Mouse (Mus musculus): ENCODE data around the gene P2ry14. TPM values are rescaled to one million over a fixed set of nuclear protein-coding genes. Genes with fewer than 3 reads are reported as not detected.
"Not testable (repeated sequence)": the region's sequence is repeated elsewhere in the genome, so short reads cannot be mapped to it uniquely, and the experiment has no call there.

The P2ry14 gene
- total and polyA plus RNA-seq, 2 experiments: 0.77 to 2.3 TPM

DNA sequence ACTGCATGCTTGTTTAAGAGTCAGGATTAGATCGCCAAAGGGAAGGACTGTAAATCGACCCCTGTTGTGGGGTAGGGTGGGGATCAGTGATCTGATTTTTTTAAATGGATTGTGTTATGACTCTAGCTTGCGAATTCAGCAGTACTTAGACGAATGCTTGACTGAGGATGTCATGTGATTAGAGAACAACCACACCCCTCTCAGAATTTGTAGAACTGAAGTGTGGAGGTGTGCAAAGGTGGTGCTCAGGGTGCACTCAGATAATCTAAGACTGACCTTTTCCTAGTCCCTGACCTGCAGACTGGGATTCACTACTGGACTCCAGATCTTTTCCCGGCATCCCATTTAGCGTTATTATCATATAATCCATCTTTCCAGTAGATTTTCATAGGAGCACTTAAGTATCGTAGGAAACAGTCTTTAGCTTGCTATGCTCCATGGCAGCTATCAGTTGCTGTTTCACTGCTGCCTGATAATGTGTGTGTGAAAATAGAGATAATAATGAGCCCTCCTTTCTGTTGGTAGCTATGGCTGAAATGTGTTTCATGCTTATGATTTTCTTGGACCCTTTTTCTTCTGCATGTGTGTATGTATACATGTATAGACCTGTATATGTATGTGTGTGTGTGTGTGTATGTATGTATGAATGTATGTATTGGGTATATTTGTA lies 31.5 kb downstream of the P2ry14 start:
- no peaks in the 10 kb centered on the region; the same call in 1 of the 2 replicates for H3K4me1 ChIP-seq (ENCODE audit: control insufficient read depth, insufficient read depth, low read length)
- H3K9ac ChIP-seq (ENCODE audit: low read depth, low read length): no peak overlapping the region
- no peak for DNase-seq (ENCODE audit: extremely low read depth, low read depth, low spot score)
- TF ChIP-seq CTCF (IDR thresholded peaks at IDR 0.05; ENCODE audit: low read depth, low read length) (no peak), POLR2A (IDR thresholded peaks at IDR 0.05; ENCODE audit: extremely low read depth, insufficient read depth, low read length) (no peak)
- H3K27ac ChIP-seq (replicated peaks; ENCODE audit: insufficient read depth, low read depth, low read length): no peak overlapping the region
- no peaks in the 10 kb centered on the region for H3K36me3 ChIP-seq (ENCODE audit: control insufficient read depth, insufficient read depth, low read length)
- no peaks in the 10 kb centered on the region for H3K27me3 ChIP-seq (ENCODE audit: control insufficient read depth, insufficient read depth, low read length)
- H3K4me3 ChIP-seq (ENCODE audit: insufficient read depth, low read depth, low read length): no peak overlapping the region
- H3K79me2 ChIP-seq (ENCODE audit: control insufficient read depth, insufficient read depth, low read length): no peaks in the 10 kb centered on the region
- 78% methylated on average over 7 of the region's 7 CpGs for WGBS

DNA sequence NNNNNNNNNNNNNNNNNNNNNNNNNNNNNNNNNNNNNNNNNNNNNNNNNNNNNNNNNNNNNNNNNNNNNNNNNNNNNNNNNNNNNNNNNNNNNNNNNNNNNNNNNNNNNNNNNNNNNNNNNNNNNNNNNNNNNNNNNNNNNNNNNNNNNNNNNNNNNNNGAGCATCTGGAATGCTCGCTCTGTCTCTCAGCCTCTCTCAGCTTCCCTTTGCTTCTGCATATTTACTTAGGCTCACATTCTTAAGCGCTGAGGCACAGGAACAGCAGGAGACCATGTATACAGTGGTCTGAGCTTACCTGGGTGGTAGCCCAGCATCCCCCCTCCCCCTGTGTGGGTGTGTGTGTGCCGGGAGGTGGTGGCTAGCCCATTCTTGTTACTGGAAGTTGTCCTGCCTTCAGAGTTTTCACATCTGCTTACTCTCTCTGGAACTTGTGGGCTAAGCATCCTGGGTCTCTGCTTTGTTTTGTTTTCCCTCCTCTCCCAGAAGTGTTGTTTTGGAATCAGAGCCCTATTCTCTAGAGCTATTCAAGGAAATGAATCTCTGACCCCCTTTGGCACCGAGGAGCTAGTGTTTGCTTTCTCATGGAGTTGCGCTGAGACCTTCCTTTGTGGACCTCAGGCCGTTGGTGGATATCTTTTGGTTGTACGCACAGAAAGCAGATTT lies 32.2 kb downstream of the P2ry14 start:
- Histone ChIP-seq H3K4me1 (ENCODE audit: control insufficient read depth, insufficient read depth, low read length) (no peaks in the 10 kb centered on the region; the same call in 1 of the 2 replicates), H3K4me3 (ENCODE audit: insufficient read depth, low read depth, low read length) (no peak overlapping the region), H3K9ac (ENCODE audit: low read depth, low read length) (no peak overlapping the region), H3K27me3 (ENCODE audit: control insufficient read depth, insufficient read depth, low read length) (no peaks in the 10 kb centered on the region), H3K27ac (replicated peaks; ENCODE audit: insufficient read depth, low read depth, low read length) (no peak overlapping the region), H3K79me2 (ENCODE audit: control insufficient read depth, insufficient read depth, low read length) (no peaks in the 10 kb centered on the region), H3K36me3 (ENCODE audit: control insufficient read depth, insufficient read depth, low read length) (no peaks in the 10 kb centered on the region)
- DNase-seq (ENCODE audit: extremely low read depth, low read depth, low spot score): no peak
- WGBS: 68% methylated on average over 7 of the region's 7 CpGs
- TF ChIP-seq POLR2A (IDR thresholded peaks at IDR 0.05; ENCODE audit: extremely low read depth, insufficient read depth, low read length): no peak
- no peak for TF ChIP-seq CTCF (IDR thresholded peaks at IDR 0.05; ENCODE audit: low read depth, low read length)

DNA sequence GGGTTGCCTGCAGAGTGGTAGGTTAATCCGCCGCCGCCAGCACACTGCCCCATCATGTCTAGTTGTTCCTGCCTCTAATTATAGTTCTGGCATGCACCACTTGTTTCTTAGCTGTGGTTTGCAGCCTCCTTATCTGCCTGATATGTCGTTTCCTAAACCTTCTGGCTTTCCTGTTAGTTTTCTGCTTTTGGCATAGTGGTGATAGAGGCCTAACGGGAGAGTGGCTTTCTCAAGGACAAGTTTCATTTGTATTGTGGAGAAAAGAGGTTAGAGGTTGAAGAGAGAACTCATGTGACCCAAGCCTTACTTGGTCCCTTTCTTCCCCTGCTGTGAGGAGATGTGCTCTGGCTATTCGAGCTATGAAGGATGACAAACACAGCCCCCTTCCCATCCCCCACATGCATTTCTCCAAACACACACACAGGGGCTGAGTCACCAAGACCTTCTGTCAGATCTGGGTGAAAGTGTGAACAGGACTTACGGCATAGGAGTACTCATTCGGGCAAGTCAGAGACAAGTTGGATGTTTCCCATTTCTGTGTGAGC lies 39.4 kb downstream of the P2ry14 start:
- no peak overlapping the region for H3K4me3 ChIP-seq (ENCODE audit: insufficient read depth, low read depth, low read length)
- peaks cover 2% of the 10 kb centered on the region; the same call in 1 of the 2 replicates for H3K4me1 ChIP-seq (ENCODE audit: control insufficient read depth, insufficient read depth, low read length)
- no peaks in the 10 kb centered on the region for H3K79me2 ChIP-seq (ENCODE audit: control insufficient read depth, insufficient read depth, low read length)
- H3K36me3 ChIP-seq (ENCODE audit: control insufficient read depth, insufficient read depth, low read length): no peaks in the 10 kb centered on the region
- DNase-seq (ENCODE audit: extremely low read depth, low read depth, low spot score): no peak
- H3K27me3 ChIP-seq (ENCODE audit: control insufficient read depth, insufficient read depth, low read length): no peaks in the 10 kb centered on the region
- no peak overlapping the region for H3K9ac ChIP-seq (ENCODE audit: low read depth, low read length)
- TF ChIP-seq POLR2A (IDR thresholded peaks at IDR 0.05; ENCODE audit: extremely low read depth, insufficient read depth, low read length) (no peak), CTCF (IDR thresholded peaks at IDR 0.05; ENCODE audit: low read depth, low read length) (no peak)
- WGBS: 58% methylated on average over 8 of the region's 8 CpGs
- H3K27ac ChIP-seq (replicated peaks; ENCODE audit: insufficient read depth, low read depth, low read length): peak overlapping the region; percentile 10; the same call in 1 of the 2 replicates

DNA sequence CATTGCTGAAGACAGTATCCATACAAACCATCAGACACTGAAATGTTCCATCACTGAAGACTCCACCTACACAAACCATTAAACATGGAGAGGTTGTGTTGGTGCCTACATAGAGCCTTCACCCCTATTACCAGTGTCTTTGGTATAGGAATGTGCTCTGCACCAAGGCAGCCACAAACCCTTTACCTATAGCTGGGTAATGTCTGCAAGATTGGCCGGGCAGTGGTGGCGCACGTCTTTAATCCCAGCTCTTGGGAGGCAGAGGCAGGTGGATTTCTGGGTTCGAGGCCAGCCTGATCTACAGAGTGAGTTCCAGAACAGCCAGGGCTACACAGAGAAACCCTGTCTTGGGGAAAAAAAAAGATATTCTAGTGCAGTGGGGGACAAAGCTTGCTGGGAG lies 40.1 kb downstream of the P2ry14 start:
- DNase-seq (ENCODE audit: extremely low read depth, low read depth, low spot score); H3K9ac ChIP-seq (ENCODE audit: low read depth, low read length); H3K27me3 ChIP-seq (ENCODE audit: control insufficient read depth, insufficient read depth, low read length); H3K79me2 ChIP-seq (ENCODE audit: control insufficient read depth, insufficient read depth, low read length); H3K27ac ChIP-seq (replicated peaks; ENCODE audit: insufficient read depth, low read depth, low read length); H3K4me3 ChIP-seq (ENCODE audit: insufficient read depth, low read depth, low read length); H3K36me3 ChIP-seq (ENCODE audit: control insufficient read depth, insufficient read depth, low read length); H3K4me1 ChIP-seq (ENCODE audit: control insufficient read depth, insufficient read depth, low read length): not testable (repeated sequence)
- WGBS: 94% methylated on average over 4 of the region's 4 CpGs

DNA sequence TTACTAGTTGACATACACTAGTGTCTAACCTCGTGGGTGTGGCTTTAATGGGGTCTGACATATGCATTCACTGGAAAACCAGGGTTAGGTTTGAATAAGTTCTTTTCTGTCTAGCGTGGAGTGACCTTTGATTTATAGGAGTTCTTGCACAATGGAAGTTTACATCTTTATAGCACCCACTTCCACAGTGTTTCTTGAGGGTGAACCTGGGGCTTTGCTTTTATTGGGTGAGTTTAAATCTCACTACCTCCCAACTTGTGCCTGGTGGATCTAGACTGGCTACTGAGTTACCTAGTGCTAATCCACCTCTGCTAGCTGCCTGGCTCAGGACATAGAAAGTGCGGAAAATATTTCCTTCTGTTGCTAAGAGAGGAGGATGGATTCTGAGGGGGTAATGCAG lies 41.5 kb downstream of the P2ry14 start:
- DNase-seq (ENCODE audit: extremely low read depth, low read depth, low spot score): no peak
- Histone ChIP-seq H3K79me2 (ENCODE audit: control insufficient read depth, insufficient read depth, low read length) (no peaks in the 10 kb centered on the region), H3K36me3 (ENCODE audit: control insufficient read depth, insufficient read depth, low read length) (no peaks in the 10 kb centered on the region), H3K9ac (ENCODE audit: low read depth, low read length) (no peak overlapping the region), H3K4me1 (ENCODE audit: control insufficient read depth, insufficient read depth, low read length) (peaks cover 2% of the 10 kb centered on the region; the same call in 1 of the 2 replicates), H3K27ac (replicated peaks; ENCODE audit: insufficient read depth, low read depth, low read length) (no peak overlapping the region), H3K4me3 (ENCODE audit: insufficient read depth, low read depth, low read length) (no peak overlapping the region), H3K27me3 (ENCODE audit: control insufficient read depth, insufficient read depth, low read length) (no peaks in the 10 kb centered on the region)
- no peak for TF ChIP-seq POLR2A (IDR thresholded peaks at IDR 0.05; ENCODE audit: extremely low read depth, insufficient read depth, low read length)
- no peak for TF ChIP-seq CTCF (IDR thresholded peaks at IDR 0.05; ENCODE audit: low read depth, low read length)
- WGBS: 82% methylated on average over 3 of the region's 3 CpGs

DNA sequence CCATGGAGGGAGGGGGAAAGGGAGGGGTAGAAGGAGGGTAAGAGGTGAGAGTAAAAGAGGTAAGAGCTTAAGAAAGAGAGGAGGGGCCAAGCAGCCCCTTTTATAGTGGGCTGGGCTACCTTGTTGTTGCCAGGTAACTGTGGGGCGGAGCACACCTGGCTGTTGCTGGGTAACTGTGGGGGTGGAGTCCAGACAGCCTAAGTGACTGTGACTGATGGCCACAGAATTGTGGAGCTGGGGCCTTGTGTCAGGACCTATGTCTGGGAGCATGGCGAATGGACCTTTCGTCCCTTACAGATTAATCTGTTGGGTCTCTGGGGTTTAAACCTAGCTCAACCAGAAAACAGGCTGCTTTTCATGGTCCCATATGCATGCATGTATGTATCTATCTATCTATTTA lies 43.6 kb downstream of the P2ry14 start:
- not testable (repeated sequence) for H3K27me3 ChIP-seq (ENCODE audit: control insufficient read depth, insufficient read depth, low read length); H3K36me3 ChIP-seq (ENCODE audit: control insufficient read depth, insufficient read depth, low read length); H3K27ac ChIP-seq (replicated peaks; ENCODE audit: insufficient read depth, low read depth, low read length); H3K9ac ChIP-seq (ENCODE audit: low read depth, low read length); H3K4me3 ChIP-seq (ENCODE audit: insufficient read depth, low read depth, low read length); H3K79me2 ChIP-seq (ENCODE audit: control insufficient read depth, insufficient read depth, low read length); H3K4me1 ChIP-seq (ENCODE audit: control insufficient read depth, insufficient read depth, low read length); DNase-seq (ENCODE audit: extremely low read depth, low read depth, low spot score)
- 99% methylated on average over 3 of the region's 3 CpGs for whole genome bisulfite sequencing

Data from liver, adult 2 months (tissue).